Mouse (Mus musculus): ENCODE results near the gene Otop2.

GRCm38 (mm10) chr11:115275954-115276353 is 31.0 kb upstream of the Otop2 start:
- no peak for TF ChIP-seq CTCF (IDR thresholded peaks at IDR 0.05; ENCODE audit: low read depth, low read length)
- no peak for TF ChIP-seq POLR2A (IDR thresholded peaks at IDR 0.05; ENCODE audit: borderline replicate concordance, low read depth, low read length)

All from bone marrow macrophage, adult 2 months (primary cell).